Mouse (Mus musculus) Patski (cell line): Measurements from ENCODE around the gene Klhl22. TPM values are rescaled to one million over a fixed set of nuclear protein-coding genes. Genes with fewer than 3 reads are reported as not detected.

Experiments used
- ATAC-seq: fragments of 100-300 bp; one replicate; pipeline ENCODE4 v1.8.0; 2021
- CTCF ChIA-PET: fragments of 350-600 bp; sonication (Branson Sonifier 250); formaldehyde crosslinking; loops from one replicate; lab custom pipeline; 2022; ENCODE audit warnings: inconsistent platforms; lab: Charles Lee
- POLR2A ChIA-PET: fragments of 350-600 bp; sonication (Branson Sonifier 250); formaldehyde crosslinking; loops from one replicate; lab custom pipeline; 2022; ENCODE audit warnings: antibody characterized with exemption, inconsistent platforms; lab: Charles Lee
- DNase-seq: peaks from one replicate; pipeline ENCODE4 v3.0.0-alpha.2; 2011; ENCODE audit warnings: low read depth, low spot score
- H3K27me3 ChIP-seq: fragments of 371-371 bp; one replicate; pipeline ENCODE4 v1.5.1; 2021
- CTCF ChIP-seq: fragments of 100-300 bp; IDR thresholded peaks from one replicate; pipeline ENCODE4 v1.5.1; 2021
- in situ Hi-C: fragments of 300-500 bp; cut with MboI; formaldehyde crosslinking; loops from 3 replicates; pipeline ENCODE4 v1.11.1; 2018; ENCODE audit warnings: low pct_unique_long_range_greater_than_20kb, mixed read lengths
- polyA plus RNA-seq: library from polyadenylated mRNA; unstranded; gene quantifications from one replicate; pipeline ENCODE4 v1.2.3, GENCODE M21; 2021

The Klhl22 gene
- polyA plus RNA-seq, 1 experiment from 2014 or later: 128 TPM

DNA sequence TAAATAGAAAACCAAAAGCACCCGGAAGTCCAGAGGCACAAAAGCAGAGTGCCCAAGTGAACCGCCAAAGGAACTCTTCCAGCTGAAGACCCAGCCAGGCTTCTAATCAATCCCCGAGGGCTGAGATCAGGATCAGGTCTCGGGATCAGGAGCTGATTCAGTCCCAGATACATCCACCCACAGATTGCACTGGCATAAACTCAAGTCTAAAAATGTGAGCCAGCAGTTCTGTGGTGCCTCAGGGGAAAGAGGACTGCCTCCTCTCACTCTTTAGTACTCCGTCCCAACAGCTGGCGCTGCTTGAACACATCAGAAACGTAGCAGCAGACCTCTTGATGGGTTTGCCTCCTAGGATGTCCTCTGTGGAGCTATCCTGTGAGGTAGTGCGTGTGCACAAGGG, 57.1 kb downstream of the Klhl22 start:
- POLR2A ChIA-PET: interaction anchor here (0.9 kb wide), 1 partner anchor 14 kb away, joined by 3 read pairs; no protein-coding TSS in a partner anchor
- no peak for ATAC-seq
- in situ Hi-C loops: no loop called here

DNA sequence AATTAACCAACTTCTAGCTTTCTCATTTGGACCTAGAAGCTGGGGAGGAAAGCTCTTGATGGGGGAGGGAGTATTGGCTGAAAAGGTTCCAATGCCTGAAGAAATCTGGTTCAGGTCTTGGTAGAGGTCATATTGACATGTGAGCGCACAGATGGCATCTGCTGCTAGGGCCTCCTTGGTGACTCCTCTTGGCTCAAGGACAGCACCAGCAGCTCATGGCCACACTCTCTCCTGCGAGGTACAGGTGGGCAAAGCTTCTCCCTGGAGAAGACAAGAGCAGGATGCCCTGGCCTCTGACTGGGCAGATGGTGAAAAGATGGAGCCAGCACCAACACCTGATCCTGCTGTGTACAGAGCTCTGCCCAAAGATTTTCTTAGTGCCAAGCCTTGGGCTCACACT, 67.1 kb downstream of the Klhl22 start:
- ATAC-seq: no peak
- in situ Hi-C loops: no loop called here
- H3K27me3 ChIP-seq: no peaks in the 10 kb centered on the region

More for the DNA sequence above, 57.1 kb downstream of the Klhl22 start:
- no peaks in the 10 kb centered on the region for H3K27me3 ChIP-seq
- no peak for DNase-seq
- CTCF ChIA-PET: interaction anchor here (0.7 to 1.7 kb wide), 3 partner anchors 10 to 35 kb away, joined by 3 to 7 read pairs (median 3); no protein-coding TSS in a partner anchor
- TF ChIP-seq CTCF: no peak

DNA sequence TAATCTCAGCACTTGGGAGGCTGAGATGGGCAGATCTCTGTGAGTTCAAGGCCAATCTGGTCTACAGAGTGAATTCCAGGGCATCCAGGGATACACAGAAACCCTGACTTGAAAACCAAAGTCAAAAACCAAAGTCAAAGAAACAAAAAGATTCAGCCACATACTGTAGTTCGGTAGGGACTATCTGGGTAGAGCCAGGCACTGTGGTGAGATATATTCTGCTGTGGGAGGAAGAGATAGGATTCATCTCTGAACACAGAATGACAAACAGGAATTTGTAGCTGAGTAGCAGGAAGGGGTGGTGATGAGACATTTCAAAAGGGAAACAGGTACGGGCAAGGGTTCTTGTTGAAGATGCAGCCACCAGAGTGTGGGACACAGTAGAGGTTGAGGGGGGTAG, 68.8 kb downstream of the Klhl22 start:
- no peak for ATAC-seq
- peaks cover 7% of the 10 kb centered on the region for H3K27me3 ChIP-seq
- POLR2A ChIA-PET: no interaction called here
- no peak for DNase-seq
- TF ChIP-seq CTCF: no peak
- CTCF ChIA-PET: no interaction called here
- in situ Hi-C loops: no loop called here

More for the DNA sequence above, 67.1 kb downstream of the Klhl22 start:
- CTCF ChIA-PET: interaction anchor here (1.2 to 4.2 kb wide), 6 partner anchors 10 to 41 kb away, joined by 3 to 26 read pairs (median 4); no protein-coding TSS in a partner anchor
- no peak for DNase-seq
- POLR2A ChIA-PET: no interaction called here
- no peak for TF ChIP-seq CTCF

DNA sequence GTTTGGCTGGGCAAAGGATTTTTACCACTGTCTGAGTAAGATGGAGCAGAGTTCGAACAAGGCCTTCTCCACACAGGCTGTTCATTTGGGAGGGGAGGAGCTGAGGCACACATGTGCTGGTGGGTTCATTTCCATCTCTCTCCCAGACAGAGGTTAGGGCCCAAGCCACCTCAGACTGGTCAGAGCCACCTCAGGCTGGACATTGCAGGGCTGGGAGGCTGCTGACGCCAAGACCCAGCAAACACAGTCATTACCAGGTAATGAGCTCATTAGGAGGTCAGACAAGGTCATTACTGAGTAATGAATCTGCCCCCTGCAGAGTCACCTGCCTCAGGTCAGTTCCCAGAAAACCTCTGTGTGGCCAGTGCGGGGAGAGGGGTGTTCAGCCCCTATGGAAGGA, 69.4 kb downstream of the Klhl22 start:
- peaks cover 9% of the 10 kb centered on the region for H3K27me3 ChIP-seq
- no peak for TF ChIP-seq CTCF
- CTCF ChIA-PET: interaction anchor here (0.8 to 2.1 kb wide), 2 partner anchors 16 to 20 kb away, joined by 3 to 12 read pairs; no protein-coding TSS in a partner anchor
- DNase-seq: no peak
- in situ Hi-C loops: no loop called here
- POLR2A ChIA-PET: no interaction called here
- ATAC-seq: no peak

DNA sequence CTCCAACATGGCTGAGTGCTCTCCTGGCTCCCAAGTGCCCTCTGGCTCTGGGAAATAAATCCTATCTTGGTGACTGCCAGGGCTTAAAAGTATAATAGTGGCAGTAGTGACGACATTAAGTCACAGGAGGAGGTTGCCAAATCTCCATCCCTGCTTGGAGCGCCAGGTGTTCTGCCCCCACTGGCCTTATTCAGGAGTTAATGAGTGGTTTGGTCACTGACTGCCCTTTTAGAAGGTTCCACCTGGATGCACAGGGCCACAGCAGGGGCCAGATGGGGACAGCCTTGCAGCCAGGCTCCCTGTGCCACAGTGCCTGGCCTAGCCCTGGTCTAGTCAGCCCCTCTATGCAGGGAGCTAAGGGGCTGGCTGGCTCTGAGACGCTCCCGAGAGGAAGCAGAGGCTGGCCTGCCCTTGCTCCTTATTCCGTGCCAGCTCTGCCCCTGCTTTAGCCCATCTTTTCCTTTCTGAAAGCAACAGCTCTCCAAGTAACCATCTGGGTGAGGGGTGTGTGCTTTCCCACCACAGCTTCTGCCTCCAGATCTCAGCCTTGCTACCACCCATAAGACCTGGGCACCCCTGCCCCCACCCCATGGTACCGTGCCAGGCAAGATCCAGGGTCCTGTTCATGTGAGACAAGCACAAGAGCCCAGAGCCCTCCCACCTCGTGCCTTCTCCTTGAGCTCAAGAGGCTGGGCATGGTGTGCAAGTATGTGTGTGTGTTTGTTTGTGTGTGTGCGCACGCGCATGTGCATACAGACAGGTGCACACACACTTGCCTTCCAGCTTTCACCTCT, 71.2 kb downstream of the Klhl22 start:
- CTCF ChIA-PET: interaction anchor here (0.8 to 2.1 kb wide), 7 partner anchors 10 to 98 kb away, joined by 3 to 12 read pairs (median 3); partner anchors contain the start of gene Med15
- no peak for DNase-seq
- peaks cover 17% of the 10 kb centered on the region for H3K27me3 ChIP-seq
- POLR2A ChIA-PET: interaction anchor here (0.7 to 1.3 kb wide), 3 partner anchors 14 to 21 kb away, joined by 3 to 4 read pairs (median 3); no protein-coding TSS in a partner anchor
- in situ Hi-C loops: no loop called here
- ATAC-seq: peak; percentile 31
- TF ChIP-seq CTCF: no peak

DNA sequence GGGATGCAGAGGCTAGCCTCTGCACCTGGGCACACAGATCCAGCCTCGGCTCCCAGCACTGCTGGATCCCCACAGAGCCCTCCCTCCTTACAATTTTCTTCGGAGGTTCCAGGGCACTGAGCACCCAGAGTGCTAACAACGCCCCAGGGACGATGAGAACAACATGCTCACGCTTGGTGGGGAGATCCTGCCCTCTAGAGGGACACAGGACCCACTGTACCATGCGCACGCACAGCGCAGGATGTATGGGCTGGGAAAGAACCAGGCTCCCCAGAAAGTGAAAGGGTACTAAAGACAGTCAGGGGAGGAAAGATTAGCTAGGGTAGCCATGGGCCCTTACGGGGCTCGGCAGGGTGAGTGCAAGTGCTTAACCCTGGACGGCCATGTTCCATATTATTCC, 72.4 kb downstream of the Klhl22 start:
- POLR2A ChIA-PET: no interaction called here
- DNase-seq (no peak), ATAC-seq (no peak)
- CTCF ChIA-PET: interaction anchor here (1.0 to 1.6 kb wide), 6 partner anchors 14 to 99 kb away, joined by 3 to 5 read pairs (median 3); partner anchors contain the start of gene Med15
- peaks cover 17% of the 10 kb centered on the region for H3K27me3 ChIP-seq
- TF ChIP-seq CTCF: no peak
- in situ Hi-C loops: no loop called here

DNA sequence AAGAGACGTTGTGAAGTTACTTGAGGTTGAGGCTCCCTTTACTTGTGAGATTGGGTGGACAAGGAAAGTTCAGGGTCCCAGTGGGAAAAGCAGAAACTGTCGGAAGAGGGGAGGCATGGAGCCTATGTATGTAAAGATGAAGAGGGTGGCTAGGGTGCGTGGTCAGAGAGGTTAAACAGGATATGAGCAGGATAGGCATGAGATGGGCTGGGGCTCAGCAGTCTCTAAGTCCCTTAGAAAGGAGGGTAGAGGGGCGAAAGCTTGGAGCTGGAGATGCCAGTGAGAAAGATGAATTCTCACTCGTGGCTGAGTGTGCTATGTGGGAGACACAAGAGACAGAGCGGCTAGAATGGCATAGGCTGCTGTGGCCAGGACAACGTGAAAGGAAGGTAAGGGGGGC, 73.4 kb downstream of the Klhl22 start, which contains the start of gene B830017H08Rik:
Gene B830017H08Rik, plus strand, starts transcription at position 301 of the 400 bp plus-strand sequence.
- CTCF ChIA-PET: interaction anchor here (1.6 kb wide), 1 partner anchor 13 kb away, joined by 3 read pairs; no protein-coding TSS in a partner anchor
- DNase-seq (no peak), ATAC-seq (no peak)
- POLR2A ChIA-PET: no interaction called here
- TF ChIP-seq CTCF: no peak
- peaks cover 17% of the 10 kb centered on the region for H3K27me3 ChIP-seq
- in situ Hi-C loops: no loop called here

DNA sequence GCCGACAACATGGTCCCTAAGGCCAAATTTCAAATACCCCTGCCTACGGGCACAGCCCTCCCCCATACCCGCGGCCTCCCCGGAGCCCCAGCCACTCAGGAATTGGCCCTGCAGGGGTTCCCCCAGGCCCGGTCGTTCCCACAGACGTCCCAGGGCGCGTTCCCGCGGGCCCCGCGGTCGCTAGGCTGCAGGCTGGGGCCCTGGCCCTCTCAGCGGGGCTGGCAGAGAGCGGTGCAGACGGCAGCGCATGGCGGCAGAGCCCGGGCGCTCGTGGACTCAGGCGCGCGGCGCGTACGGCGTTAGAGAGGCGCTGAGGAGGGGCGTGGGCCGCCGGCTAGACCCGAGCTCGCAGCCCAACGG, 73.9 kb downstream of the Klhl22 start:
- ChIA-PET POLR2A (interaction anchor here (1.6 kb wide), 1 partner anchor 21 kb away, joined by 4 read pairs; no protein-coding TSS in a partner anchor), CTCF (interaction anchor here (0.9 to 1.7 kb wide), 2 partner anchors 14 to 16 kb away, joined by 3 to 7 read pairs; no protein-coding TSS in a partner anchor)
- ATAC-seq: no peak
- in situ Hi-C loops: no loop called here
- H3K27me3 ChIP-seq: peaks cover 17% of the 10 kb centered on the region
- TF ChIP-seq CTCF: no peak
- no peak for DNase-seq

DNA sequence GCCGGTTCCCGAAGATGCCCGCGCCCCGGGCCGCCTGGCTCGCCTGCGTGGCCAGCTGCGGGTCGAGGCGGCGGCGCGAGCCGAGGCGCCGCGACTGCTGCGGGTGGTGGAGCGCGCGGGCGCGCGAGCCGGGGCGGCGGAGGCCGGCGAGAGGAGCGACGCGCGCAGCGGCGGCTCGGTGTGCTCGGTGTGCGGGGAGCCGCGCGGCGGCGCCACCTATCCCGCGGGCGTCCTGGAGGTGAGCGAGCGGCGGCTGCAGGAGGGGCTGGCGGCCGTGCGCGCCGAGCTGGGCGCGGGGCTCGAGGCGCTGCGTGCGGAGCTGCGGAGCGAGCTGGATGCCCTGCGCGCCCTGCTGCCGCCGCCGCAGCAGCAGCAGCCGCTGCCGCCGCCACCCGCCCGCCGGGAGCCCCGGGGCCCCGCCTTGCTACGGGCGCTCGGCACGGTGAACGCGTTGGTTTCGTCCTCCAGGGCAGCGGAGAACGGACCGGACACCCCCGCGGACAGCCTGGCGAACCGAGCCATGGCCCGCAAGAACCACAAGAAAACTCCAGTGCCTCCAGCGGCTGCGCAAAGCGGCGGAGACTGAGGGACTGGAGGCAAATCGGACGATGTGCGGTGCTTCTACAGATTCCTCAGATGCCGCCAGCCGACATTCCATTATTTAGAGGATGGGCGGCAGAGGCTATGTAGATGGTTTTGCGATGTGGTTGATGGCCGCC, 74.4 kb downstream of the Klhl22 start:
- ATAC-seq (no peak), DNase-seq (no peak)
- H3K27me3 ChIP-seq: peaks cover 17% of the 10 kb centered on the region
- ChIA-PET CTCF (interaction anchor here (0.7 to 1.7 kb wide), 4 partner anchors 9 to 15 kb away, joined by 3 to 7 read pairs (median 4); no protein-coding TSS in a partner anchor), POLR2A (interaction anchor here (1.6 kb wide), 1 partner anchor 21 kb away, joined by 4 read pairs; no protein-coding TSS in a partner anchor)
- in situ Hi-C loops: no loop called here
- no peak for TF ChIP-seq CTCF

DNA sequence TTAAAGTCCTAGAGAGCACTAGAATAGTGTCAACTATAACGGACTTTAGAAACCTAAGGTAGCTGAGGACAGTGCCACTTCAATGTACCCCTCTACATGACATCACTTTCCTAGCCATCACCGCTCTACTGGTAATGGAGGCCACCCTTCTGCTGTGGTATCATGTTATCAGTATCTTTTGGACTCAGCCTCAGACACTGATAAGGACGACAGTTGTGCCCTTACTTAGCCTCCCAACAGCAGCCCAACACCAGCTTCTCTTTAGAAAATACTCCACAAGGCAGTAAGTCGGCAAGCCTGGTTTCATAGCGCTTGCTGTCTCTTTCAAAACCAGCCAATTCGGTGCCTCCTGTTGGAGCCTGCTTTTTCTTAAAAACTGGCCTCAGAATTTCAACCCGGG, 75.1 kb downstream of the Klhl22 start:
- TF ChIP-seq CTCF: no peak
- DNase-seq: no peak
- CTCF ChIA-PET: interaction anchor here (0.7 to 1.7 kb wide), 3 partner anchors 10 to 14 kb away, joined by 3 to 7 read pairs (median 4); no protein-coding TSS in a partner anchor
- POLR2A ChIA-PET: interaction anchor here (1.6 kb wide), 1 partner anchor 22 kb away, joined by 4 read pairs; no protein-coding TSS in a partner anchor
- peaks cover 17% of the 10 kb centered on the region for H3K27me3 ChIP-seq
- in situ Hi-C loops: no loop called here
- no peak for ATAC-seq
